Mouse (Mus musculus) urinary bladder, postnatal 36 days (tissue): Measurements from ENCODE around the gene Espn.

Source experiments
- DNase-seq, 2 experiments: peaks; one replicate each; pipeline ENCODE4 v3.0.0; 2022; ENCODE audit warnings: low spot score in 2 of 2, mixed read lengths in 1 of 2

Gene Espn

DNA sequence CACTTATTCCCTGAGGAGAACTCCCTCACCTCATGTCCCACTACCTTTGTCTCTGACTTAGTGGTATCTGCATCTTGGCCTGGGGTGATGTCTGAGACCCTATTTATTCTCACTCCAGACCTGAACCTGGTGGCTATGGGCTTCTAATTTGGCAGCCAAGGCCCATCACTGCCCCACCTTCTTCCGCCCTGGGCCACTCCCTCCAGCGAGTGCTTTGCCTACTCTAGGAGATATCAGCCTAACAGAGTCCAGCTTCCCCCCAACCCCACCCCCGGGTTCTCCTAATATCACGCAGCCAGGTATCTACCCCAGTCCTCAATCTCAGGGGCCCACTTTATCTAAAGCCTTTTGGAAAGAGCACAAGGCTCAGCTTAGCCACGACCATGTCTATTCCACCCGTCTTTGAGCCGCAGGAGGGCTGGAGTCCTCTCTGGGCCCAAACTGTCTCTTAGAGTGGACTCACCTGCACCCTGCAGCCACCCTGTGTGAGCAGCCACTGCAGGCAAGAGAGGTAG lies 663 bp downstream of the Espn start:
- no peak for DNase-seq

DNA sequence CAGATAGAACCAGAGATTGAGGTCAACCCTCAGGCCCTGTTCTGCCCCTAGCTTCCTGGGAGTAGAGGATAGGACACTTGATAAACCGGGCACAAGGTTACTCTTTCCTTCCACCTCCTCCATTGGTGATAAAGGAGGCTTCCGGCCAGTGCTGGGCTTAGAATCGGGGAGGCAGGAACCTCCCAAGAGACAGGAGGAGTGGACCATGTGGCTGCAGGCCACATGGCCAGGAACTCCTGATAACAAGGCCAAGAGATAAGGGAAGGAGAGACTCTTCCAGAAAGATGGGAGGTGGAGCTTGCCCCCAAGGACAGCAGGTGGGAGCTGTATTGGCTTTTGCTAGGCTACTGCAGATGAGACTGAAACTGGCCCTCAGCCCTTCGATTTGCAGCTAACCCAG lies 1.6 kb downstream of the Espn start:
- no peak for DNase-seq

DNA sequence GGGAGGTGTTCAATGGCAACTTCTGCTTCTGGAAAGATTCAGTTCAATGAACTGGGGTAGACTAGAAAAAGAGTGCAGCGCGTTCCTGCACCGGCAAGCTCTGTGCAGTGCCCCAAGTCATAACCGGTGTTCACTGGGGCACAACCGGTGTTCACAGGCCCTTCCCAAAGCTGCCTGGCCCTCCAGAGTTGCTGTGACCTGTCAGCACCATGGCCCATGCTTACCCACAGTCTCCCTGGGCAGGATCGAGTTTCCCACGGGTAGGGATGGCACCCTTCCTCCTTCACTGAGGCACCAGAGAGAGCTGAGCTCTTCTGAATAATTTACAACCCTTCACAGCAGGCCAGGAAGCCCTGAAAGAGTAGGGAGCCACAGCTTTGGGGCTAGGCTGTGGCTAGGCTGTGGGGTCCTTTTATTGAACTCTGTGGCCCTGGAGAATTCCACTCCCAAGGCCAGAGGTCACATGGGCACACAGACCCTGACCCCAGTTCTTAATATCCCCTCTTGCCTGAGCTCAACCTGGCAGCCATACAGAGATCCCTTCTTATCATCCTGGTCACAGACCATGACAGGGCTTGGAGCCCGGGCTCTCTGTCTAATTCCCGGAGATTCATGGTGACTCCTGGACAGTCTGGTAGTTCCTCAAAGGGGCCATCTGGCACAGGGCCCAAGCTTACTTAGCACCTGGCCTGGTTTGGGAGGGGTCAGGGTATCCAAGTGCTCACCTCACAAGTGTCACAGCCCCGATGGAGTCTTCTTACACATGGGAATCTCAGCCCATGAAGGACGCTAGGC lies 5.9 kb downstream of the Espn start:
- no peak for DNase-seq

DNA sequence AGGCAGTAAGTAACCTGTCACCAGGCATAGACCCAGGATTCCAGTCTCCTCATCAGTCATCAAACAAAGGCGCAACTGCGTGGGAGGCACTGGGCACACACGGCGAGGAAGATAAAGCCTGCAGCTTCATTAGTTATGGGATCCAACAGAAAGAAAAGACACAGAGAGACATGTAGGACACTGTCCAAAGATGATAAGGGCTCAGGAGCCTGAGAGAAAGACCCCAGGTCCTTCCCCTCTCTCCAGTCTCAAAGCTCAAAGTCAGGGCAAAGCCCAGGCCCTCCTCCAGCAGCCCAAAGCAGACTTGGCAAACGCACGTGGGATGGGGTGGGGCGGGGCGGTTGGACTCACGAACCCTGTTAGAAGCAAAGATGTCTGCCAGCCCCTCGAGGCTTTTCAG lies 6.7 kb downstream of the Espn start:
- DNase-seq: no peak

DNA sequence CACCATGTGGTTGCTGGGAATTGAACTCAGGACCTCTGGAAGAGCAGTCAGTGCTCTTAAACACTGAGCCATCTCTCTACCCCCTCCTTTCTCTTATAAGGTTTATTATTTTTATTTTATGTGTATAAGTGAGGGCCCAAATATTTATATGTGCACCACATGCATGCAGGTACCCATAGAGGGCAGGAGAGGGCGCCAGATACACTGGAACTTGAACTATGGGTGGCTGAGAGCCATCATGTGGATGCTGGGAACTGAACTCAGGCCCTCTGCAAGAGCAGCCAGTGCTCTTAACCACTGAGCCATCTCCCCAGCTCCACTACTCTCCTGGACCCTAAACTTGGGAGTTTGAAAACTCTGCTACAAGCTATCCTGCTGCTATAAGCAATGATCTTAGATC lies 8.5 kb downstream of the Espn start:
- DNase-seq: no peak

DNA sequence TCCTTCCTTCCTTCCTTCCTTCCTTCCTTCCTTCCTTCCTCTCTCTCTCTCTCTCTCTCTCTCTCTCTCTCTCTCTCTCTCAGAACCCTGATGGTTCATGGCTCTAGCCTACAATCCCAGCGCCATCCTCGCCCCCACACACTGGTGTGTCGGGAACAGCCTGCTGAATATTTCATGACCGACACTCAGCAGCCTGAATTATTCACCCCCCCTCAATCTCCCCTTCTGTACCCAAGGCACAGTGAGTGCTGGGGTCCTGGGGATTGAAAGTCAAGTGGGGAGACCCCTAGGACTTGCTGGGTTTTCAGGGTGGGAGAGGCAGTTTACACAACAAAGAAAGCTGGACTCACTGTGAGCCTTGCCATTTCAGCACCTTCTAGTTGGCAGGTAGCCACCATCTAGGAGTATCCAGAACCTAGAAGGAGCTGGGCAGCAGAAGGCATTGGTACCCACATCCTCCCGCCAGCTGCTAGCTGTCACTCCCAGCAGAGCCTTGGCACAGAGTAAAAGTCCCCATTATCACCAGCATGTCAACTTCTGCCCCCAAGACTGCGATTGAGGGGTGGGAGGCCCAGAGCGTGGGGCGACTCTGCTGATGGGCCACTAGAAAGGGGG lies 10.5 kb downstream of the Espn start:
- no peak for DNase-seq

DNA sequence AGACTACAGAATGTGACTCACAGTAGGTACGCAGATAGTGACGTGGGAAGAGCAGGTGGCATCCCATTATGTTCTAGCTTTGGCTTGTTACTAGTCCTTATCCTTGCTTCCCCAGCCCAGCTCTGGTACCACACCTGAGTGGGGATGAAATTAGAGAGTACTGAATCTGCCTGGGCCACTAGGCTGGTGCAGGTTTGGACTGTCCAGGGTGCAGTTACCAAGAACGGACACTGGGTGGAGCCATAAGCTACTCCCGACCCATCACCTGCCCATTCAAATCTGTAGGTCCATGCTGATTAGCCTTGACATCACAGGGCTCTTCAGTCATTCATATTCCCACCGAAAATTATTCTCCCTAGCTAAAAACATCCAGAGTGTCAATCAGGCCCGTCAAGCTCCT lies 11.7 kb downstream of the Espn start:
- DNase-seq: peak in 1 of 2 experiments; percentile 43

DNA sequence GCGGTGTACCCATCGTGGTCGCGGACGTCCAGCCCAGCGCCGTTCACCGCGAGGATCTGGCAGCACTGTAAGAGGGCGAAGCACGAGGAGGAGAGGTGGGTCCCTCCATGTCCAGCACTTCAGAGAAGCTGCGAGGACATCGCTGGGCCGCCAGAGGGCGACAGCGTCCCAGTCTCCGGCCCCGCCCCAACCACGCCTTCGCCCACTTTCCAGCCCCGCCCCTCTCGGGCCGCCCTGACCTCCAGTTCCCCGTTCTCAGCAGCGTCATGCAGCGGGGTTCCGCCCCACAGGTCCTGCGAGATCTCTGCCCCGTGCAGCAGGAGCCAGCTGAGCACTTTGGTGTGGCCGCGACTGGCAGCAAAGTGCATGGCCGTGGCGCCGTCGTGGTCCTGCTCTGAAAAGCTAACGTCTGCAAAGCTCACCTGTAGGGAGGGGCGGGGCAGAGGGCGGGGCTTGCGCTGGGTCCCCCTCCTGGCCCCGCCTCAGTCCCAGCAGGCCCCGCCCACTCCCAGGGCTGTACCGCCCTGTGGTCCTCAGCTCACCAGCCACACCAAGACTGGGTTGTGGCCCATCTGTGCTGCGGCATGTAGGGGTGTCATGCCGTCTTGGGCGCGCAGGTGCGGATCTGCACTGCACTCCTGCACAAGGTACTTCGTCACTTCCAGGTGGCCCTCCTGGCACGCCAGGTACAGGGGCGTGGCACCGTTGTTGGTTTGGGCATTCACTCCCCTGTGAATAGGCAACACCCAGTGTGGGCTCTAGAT lies 13.5 kb downstream of the Espn start:
- peak; percentile 86 to 88 for DNase-seq

DNA sequence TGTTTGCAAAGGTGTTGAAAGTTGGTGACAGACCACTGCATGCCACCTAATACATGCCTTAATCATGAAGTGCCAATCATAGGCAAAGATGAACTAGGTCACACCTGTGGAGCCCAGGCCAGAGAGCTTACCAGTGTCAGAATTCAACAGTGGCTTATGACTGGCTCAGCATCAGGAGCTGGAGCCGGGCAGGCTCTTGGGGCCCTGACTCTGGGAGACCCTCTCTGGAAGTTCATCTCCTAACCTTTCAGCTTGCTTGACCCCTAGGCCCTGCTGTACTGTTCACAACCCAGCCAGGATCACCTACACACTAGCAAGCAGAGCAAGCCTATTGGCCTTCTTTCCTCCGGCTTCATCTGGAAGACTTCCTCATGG lies 15.3 kb downstream of the Espn start:
- no peak for DNase-seq

DNA sequence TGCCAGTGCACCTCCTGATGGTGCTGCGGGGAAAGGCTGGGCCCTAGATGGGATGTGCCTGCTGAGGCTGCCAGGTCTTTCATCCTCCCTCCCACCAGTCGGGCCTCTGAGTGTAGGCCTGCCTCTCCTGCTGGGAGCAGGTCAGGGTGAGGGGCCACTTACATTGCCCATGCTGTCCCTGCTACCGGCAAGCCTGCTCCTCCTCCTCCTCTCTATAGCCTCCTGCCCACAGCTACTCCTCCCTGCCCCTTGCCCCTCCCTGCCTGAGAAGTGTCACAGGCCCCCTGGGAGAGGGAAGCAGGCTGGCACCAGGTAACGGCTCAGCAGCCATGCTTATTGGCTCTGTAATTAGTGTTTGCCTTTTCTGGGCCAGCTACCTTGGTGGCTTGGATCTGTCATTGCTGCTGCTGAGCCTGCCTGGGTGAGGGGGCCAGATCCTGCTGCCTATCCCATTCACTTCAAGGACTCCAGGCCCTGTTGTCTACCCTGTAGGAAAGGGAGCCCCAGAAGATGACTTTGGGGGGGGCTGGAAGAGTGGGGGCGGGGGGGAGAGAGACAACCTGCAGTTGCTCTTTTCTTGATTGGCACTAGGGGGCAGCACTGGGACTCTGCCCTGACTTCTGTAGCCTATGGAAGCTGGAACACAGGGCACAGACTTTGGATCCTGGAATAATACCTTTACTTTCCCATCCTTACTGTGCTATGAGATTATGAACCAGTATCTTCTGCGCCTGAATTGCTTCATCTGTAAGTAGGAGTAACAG lies 15.9 kb downstream of the Espn start:
- no peak for DNase-seq

DNA sequence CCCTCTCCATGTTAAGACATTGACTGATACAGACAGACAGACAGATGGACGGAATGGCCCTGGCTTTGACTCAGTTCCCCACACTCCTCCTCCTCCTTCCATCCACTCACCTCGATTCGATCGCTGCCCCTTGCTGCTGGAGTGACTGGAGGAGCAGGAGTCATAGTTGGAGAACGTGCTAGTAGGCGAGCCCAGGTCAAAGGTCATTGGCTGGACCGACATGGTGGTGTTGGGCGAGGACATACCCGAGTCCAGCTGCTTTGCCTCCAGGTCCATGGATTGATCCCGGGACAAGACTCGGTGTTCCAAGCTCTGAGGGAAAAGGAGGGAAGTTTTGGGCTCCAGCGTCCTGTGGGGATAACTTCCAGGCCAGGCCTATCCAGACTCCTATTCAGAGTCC lies 16.8 kb downstream of the Espn start:
- DNase-seq: no peak

DNA sequence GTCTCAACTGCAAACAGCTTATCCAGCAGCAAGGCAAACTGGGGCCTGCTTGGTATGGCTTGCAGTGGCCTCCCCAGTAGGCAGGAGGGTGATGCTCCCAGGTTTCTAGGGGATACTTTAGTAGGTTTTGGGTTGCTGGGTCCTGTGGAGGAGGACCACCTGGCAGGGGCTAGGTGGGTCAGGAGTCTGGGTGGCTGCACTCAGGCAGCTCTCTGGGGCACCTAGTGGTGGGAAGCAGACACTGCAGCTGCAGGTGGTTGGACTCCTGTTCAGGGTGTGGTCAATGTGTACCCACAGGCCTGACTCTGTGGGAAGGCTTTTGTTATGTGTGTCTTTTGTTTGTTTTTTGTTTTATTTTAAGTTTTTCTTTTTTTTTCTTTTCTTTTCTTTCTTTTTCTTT lies 17.7 kb downstream of the Espn start:
- DNase-seq: peak in 1 of 2 experiments; percentile 49

DNA sequence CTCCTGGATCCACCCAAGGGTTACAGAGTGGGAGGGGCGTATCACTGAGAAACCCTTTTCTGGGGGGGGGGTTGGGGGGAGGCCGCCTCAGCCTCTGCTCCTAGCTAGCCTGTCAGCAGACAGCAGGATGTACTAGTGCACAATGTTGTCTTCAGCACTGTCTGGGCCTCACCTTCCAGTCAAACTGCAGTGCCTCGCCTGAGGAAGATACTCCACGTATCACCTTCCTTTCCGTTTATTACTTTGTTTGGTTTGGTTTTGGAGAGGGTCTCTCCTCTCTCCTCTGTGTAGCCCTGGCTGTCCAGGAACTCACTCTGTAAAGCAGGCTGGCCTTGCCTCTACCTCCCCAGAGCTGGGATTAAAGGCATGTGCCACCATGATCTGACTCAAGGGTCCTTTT lies 19.0 kb downstream of the Espn start:
- DNase-seq: no peak

DNA sequence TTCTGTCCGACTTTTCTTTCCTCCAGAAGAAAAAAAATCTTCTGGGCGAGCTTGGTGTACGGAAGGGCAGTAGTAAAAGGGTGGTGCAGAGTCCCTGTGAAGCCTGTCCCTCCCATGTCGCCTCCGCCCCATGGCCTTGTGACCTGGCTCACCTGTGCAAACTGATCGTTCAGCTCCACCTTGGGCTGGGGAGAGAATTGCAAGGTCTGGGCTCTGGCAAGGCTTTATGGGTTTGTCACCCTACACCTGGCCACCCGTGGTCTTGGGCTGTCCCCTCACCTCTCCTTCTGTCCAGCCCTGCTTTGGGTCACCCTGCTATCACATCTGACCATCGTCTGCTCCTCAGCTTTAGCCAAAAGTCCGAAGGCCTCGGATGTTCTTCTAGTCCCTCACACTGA lies 19.4 kb downstream of the Espn start:
- DNase-seq: no peak

DNA sequence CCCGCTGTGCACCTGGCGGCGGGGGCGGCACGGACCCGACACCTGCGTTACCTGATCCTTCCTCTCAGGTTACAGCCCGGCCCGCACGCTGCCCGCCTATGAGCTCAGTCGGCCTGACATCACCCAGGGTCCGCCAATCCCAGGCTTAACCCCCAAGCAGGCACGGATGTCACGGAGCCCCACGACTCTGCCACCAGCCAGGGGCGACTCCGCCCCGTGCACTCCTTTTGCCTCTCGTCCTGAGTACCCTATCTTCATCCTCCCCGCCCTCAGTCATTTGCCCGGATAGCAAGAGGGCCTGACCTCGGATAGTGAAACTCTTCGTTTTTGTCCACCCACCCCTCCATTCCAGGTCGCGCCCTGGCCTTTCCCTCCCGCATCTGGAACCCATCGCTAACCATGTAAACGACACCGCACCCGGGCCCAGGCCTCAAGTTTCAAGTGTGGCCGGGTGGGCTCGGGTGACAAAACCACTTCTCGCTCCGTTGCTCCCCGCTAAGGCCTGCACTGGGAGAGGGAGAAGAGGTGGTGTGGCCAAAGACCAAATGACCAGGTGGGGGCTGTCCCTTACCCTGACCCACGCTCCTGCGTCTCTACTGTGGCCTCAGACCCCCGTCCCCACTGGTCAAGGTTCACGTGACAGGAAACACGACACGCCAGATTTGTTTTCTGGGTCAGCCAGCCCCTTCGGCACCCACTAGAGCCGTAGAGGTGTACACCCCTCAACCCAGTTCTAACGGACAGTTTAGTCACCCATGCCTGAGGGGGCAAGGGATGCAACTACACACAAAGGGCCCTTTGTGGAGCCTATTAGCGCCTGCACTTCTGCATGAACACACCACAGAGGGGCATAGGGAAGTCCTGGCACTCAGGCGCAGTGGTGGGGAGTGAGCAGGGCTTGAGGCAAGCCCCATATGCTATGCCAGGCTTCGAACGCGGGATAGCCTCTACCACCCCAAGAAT lies 20.1 kb downstream of the Espn start:
- no peak for DNase-seq

DNA sequence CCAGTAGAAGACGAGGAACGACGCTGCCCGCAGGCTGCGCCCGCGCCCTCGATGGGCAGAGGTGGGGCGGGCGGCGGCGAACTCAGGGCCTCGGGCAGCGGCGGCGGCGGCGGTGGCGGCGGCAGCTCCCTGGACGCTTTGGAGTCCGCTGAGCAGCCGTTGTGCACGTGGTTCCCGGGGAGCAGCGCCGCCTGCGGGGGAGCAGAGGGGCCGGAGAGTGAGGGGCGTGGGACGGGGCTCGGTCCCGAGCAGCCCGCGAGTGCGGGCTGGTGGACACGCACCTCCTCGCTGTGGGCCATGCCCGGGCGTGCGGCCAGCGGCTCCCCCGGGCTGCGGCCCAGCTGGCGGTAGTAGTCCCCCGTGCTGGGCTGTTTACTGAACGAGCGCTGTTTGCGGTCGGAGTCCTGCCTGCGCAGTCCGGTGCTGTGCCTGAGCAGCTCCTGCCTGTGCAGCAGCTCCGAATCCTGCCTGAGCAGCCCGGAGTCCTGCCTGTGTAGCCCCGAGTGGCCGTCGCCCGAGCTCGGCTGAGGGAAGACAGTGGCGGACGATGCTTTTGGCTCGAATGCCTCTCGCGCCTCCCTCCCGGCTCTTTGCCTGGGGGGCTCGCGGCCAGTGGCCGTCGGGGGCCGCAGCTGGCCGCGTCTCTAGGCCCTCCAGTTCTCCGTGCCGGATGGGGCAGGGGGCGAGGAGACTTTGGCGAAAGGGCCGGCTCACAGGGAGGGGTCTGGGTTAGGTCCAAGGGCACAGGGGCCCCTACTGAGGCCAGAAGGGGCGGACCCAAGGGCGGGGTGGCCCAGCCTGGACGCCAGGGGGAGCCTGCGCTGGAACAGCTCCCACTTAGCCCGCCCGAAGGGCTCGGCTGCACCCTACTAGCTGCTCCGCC lies 21.2 kb downstream of the Espn start:
- DNase-seq: peak; percentile 58 to 59

DNA sequence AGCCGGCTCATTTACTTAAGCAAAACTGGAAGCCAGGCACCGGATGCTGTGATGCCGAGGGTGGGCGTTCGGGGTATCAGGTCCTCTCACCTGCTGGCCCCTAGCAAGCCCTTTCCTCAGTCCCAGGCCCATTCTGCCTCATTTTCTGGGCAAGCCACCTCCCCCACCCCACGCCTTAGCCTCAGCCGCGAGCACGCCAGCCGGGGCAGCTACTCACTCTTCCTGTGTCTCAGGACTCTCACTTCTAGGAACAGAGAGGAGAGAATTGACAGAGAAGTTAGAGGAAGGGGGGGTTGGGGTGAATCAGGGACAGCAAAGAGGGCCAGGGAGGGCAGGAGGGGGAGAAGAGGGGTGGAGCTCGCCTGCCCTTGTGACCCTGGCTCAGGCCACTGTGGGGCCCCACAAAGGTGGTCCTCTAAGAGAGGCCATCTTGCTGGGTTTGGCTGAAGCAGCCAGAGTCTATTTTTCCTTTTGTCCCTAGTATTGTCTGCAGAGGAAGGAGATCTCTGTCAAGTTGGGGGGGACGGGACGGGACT lies 22.7 kb downstream of the Espn start:
- DNase-seq: no peak

DNA sequence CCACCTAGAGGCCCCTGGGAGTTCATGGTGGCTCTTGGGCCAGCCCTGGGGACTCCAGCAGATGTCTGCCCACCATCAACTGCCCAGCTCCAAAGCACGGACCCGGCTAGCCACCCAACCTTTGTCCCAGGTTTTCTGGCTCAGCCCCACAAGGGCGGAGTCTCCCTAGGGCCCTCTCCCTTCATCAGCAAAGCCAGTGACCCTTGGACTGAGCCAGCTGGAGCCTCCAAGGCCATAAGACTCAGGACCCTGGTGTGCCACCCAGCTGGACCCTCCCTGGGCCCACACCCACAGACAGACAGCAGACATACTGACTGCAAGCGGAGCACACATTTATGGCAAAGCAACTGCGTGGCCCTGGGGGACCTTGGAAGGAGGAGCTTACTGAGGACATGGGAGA lies 23.4 kb downstream of the Espn start:
- no peak for DNase-seq

DNA sequence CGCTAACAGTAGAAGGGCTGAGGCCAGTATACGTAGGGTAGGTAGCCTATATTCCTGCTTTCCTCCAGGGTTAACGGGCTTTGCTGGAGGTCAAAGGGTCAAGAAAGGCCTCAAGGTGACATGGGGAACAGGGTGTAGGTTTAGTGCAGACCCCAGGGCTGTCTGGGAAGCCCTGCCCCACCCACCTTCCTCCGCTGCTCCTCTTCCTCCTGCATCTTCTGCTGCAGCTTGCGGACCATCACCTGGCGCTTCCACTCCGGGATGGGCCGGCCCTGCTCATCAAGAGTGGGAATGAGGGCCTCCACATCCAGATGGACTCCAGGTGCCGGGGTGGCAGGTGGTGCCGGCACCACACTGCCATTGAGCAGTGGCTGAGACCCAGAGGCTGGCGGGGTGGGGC lies 24.3 kb downstream of the Espn start:
- no peak for DNase-seq
